Mouse (Mus musculus) frontal cortex, adult 2 months (tissue): Measurements from ENCODE around the gene Olfr1225. TPM values are rescaled to one million over a fixed set of nuclear protein-coding genes. Genes with fewer than 3 reads are reported as not detected.
"Not testable (repeated sequence)": the region's sequence is repeated elsewhere in the genome, so short reads cannot be mapped to it uniquely, and the experiment has no call there.

Experiments
- DNase-seq, 2 experiments: peaks; one replicate each; pipeline ENCODE4 v3.0.0; 2022; ENCODE audit warnings: low spot score in 1 of 2; ENCODE audit errors: extremely low spot score in 1 of 2
- polyA plus RNA-seq: library from polyadenylated mRNA; depleted of rRNA; stranded (reverse); fragments of >200 nt; gene quantifications from 2 replicates; pipeline ENCODE4 v1.2.3, GENCODE M21; 2012; rRNA removed

The Olfr1225 gene
- polyA plus RNA-seq, result not detected in 2 replicates

- no peak for DNase-seq
These were observed at the start of gene Olfr1225 for GRCm38 (mm10) chr2:89174569-89174968. Gene Olfr1225, minus strand, starts transcription at chr2:89174669.

- no peak for DNase-seq
These were observed 25.5 kb upstream of the Olfr1225 start, which contains the start of gene Olfr1226 for GRCm38 (mm10) chr2:89199948-89200347. Gene Olfr1226, minus strand, starts transcription at chr2:89200048.

- no peak for DNase-seq
These were observed 22.0 kb upstream of the Olfr1225 start for GRCm38 (mm10) chr2:89196325-89196982.

- DNase-seq, result not testable (repeated sequence)
These were observed 9.8 kb downstream of the Olfr1225 start for GRCm38 (mm10) chr2:89164711-89165110.

GRCm38 (mm10) chr2:89163991-89164390, 10.5 kb downstream of the Olfr1225 start, which contains the start of gene Olfr1224-ps1:
Gene Olfr1224-ps1, minus strand, starts transcription at chr2:89164091.
- DNase-seq, result not testable (repeated sequence)

GRCm38 (mm10) chr2:89151460-89151859, 23.0 kb downstream of the Olfr1225 start, which contains the start of gene Olfr1223:
Gene Olfr1223, minus strand, starts transcription at chr2:89151560.
- no peak for DNase-seq

GRCm38 (mm10) chr2:89132954-89133353, 41.5 kb downstream of the Olfr1225 start, which contains the start of gene Olfr1222:
Gene Olfr1222, minus strand, starts transcription at chr2:89133054.
- DNase-seq, result no peak

Other genes starting within 250 kb of the Olfr1225 start
- gene Olfr1211, start 236.6 kb downstream of the Olfr1225 start, polyA plus RNA-seq, result not detected in 2 replicates
- not detected in 2 replicates for gene Olfr1212, start 220.7 kb downstream of the Olfr1225 start, polyA plus RNA-seq
- not detected in 2 replicates for gene Gm13762, start 194.4 kb downstream of the Olfr1225 start, polyA plus RNA-seq
- gene Olfr1214, start 182.0 kb downstream of the Olfr1225 start, polyA plus RNA-seq, result not detected in 2 replicates
- not detected in 2 replicates for gene Olfr1215, start 167.7 kb downstream of the Olfr1225 start, polyA plus RNA-seq
- not detected in 2 replicates for gene Olfr1216, start 156.3 kb downstream of the Olfr1225 start, polyA plus RNA-seq
- 0.15 TPM in 1 of 2 replicates, not detected in the other for gene Olfr1217, start 142.6 kb downstream of the Olfr1225 start, polyA plus RNA-seq
- not detected in 2 replicates for gene Olfr1218, start 113.5 kb downstream of the Olfr1225 start, polyA plus RNA-seq
- not detected in 2 replicates for gene Olfr1219, start 91.2 kb downstream of the Olfr1225 start, polyA plus RNA-seq
- not detected in 2 replicates for gene Olfr1220, start 67.8 kb downstream of the Olfr1225 start, polyA plus RNA-seq
- not detected in 2 replicates for gene Olfr1221, start 57.4 kb downstream of the Olfr1225 start, polyA plus RNA-seq
- gene Olfr1222, start 41.6 kb downstream of the Olfr1225 start, polyA plus RNA-seq, result not detected in 2 replicates
- gene Olfr1223, start 23.1 kb downstream of the Olfr1225 start, polyA plus RNA-seq, result not detected in 2 replicates
- gene Olfr1224-ps1, start 10.6 kb downstream of the Olfr1225 start, polyA plus RNA-seq, result not detected in 2 replicates
- 0.02 TPM in 1 of 2 replicates, not detected in the other for gene Olfr1226, start 25.4 kb upstream of the Olfr1225 start, polyA plus RNA-seq
- 0.12 TPM in 1 of 2 replicates, not detected in the other for gene Olfr1228, start 79.4 kb upstream of the Olfr1225 start, polyA plus RNA-seq
- gene Olfr1229, start 113.3 kb upstream of the Olfr1225 start, polyA plus RNA-seq, result not detected in 2 replicates
- gene Olfr1230, start 122.6 kb upstream of the Olfr1225 start, polyA plus RNA-seq, result not detected in 2 replicates
- gene Olfr1231, start 132.4 kb upstream of the Olfr1225 start, polyA plus RNA-seq, result not detected in 2 replicates
- gene Olfr1232, start 155.0 kb upstream of the Olfr1225 start, polyA plus RNA-seq, result not detected in 2 replicates
- not detected in 2 replicates for gene Olfr1233, start 167.7 kb upstream of the Olfr1225 start, polyA plus RNA-seq
- not detected in 2 replicates for gene Olfr1234, start 190.2 kb upstream of the Olfr1225 start, polyA plus RNA-seq
- gene Olfr1238, start 235.0 kb upstream of the Olfr1225 start, polyA plus RNA-seq, result not detected in 2 replicates
- gene Olfr1239, start 245.7 kb upstream of the Olfr1225 start, polyA plus RNA-seq, result not detected in 2 replicates